19 mouse cellular contexts compared by ENCODE assay signal in the genomic region with DNA sequence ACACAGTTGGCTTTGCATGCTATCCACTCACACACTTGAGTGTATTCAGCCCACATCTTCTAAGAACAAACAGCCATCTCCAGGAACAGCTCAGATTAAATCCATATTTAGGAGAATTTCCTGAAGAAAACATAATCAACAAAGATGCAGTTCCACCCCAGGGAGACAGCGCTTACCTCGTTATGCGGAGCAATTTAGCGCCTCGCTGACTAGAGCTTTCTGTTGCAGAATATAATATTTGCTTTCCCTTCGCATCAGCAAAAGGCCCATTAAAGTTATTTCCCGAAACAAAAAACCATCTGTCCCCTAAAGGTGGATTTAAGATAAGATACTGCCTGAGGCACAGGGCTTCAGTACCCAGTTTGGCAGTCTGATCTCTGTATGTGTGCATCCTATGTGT.
DNase-seq lines count a peak whose midpoint lies in the region; ATAC-seq and TF ChIP-seq lines count a peak whose summit lies in the region.
"Had no signal": no experiment of that assay in that cellular context is flagged by ENCODE, and none has a peak within 500 bp of the region (broad histone marks: within the 10 kb centered on the region; RNA-seq: fewer than 3 reads in every experiment).

No protein-coding gene starts in this region.

- intact Hi-C loops in heart, postnatal 25 days (cut with DNase I) = loop anchor here (2.0 kb wide), 1 partner anchor 399 kb away; no protein-coding TSS in a partner anchor

- peak; percentile 12; the same call in 1 of the 2 replicates for ATAC-seq in hindbrain, embryonic 14.5 days (ENCODE audit: low FRiP score)
- ATAC-seq in hindbrain, postnatal 0 days = 0 out of 2 replicates have a peak, but pooled peaks have one; percentile 4
- no peak for ATAC-seq in neural tube, embryonic 14.5 days (ENCODE audit: low read depth)
- ATAC-seq: liver, embryonic 12.5 days had no signal

- H3K4me3 ChIP-seq in hindbrain, embryonic 14.5 days (replicated peaks; ENCODE audit: low read length) = no peak overlapping the region
- H3K4me3 ChIP-seq in hindbrain, postnatal 0 days (ENCODE audit: low read length) = no peak overlapping the region
- H3K4me3 ChIP-seq in neural tube, embryonic 14.5 days (ENCODE audit: low read depth, low read length) = no peak overlapping the region
- H3K4me3 ChIP-seq: embryonic facial prominence, embryonic 12.5 days; heart, embryonic 15.5 days; limb, embryonic 12.5 days; liver, embryonic 12.5 days had no signal

- WGBS in hindbrain, embryonic 14.5 days = 60% methylated on average over 7 of the region's 7 CpGs
- 55% methylated on average over 7 of the region's 7 CpGs for WGBS in hindbrain, postnatal 0 days
- WGBS in neural tube, embryonic 14.5 days = 48% methylated on average over 7 of the region's 7 CpGs

- no peaks in the 10 kb centered on the region for H3K36me3 ChIP-seq in hindbrain, embryonic 14.5 days (replicated peaks; ENCODE audit: control insufficient read depth, insufficient read depth)
- no peaks in the 10 kb centered on the region for H3K36me3 ChIP-seq in hindbrain, postnatal 0 days (ENCODE audit: insufficient read depth, low read length)
- no peaks in the 10 kb centered on the region for H3K36me3 ChIP-seq in neural tube, embryonic 14.5 days (ENCODE audit: control insufficient read depth, insufficient read depth, low read length)
- H3K36me3 ChIP-seq: embryonic facial prominence, embryonic 12.5 days; heart, embryonic 15.5 days; limb, embryonic 12.5 days; liver, embryonic 12.5 days had no signal

- peaks cover 4% of the 10 kb centered on the region; the same call in 1 of the 2 replicates for H3K4me1 ChIP-seq in hindbrain, embryonic 14.5 days (replicated peaks; ENCODE audit: control insufficient read depth, insufficient read depth, low read length)
- no peaks in the 10 kb centered on the region for H3K4me1 ChIP-seq in hindbrain, postnatal 0 days (ENCODE audit: insufficient read depth, low read length)
- H3K4me1 ChIP-seq in neural tube, embryonic 14.5 days (ENCODE audit: control insufficient read depth, insufficient read depth, low read length) = peaks cover 8% of the 10 kb centered on the region; the same call in 1 of the 2 replicates
- H3K4me1 ChIP-seq: embryonic facial prominence, embryonic 12.5 days; limb, embryonic 12.5 days had no signal

- peak; percentile 53 for DNase-seq in heart, adult 11 months
- DNase-seq in heart, postnatal 25 days (ENCODE audit: low spot score) = no peak
- DNase-seq in hindbrain, embryonic 14.5 days (ENCODE audit: low spot score) = peak; percentile 50
- DNase-seq in hindbrain, postnatal 0 days (ENCODE audit: low spot score) = peak; percentile 58
- no peak for DNase-seq in natural killer cell, adult 2 months (ENCODE audit: low spot score in 2 of 2)
- no peak for DNase-seq in frontal cortex, adult 2 months (ENCODE audit: extremely low spot score in 1 of 2, low spot score in 1 of 2)
- DNase-seq: adrenal gland, adult 8-10 months; cerebellum, adult 9-11 months; gastrocnemius, postnatal 25 days; kidney, adult 11 months; lung, embryonic 14.5 days; lung, postnatal 36 days; spleen, adult 18-20 months; thymus, adult 2 months had no signal

- no peaks in the 10 kb centered on the region for H3K27me3 ChIP-seq in hindbrain, embryonic 14.5 days (ENCODE audit: control insufficient read depth, insufficient read depth, low read length)
- no peaks in the 10 kb centered on the region for H3K27me3 ChIP-seq in hindbrain, postnatal 0 days (ENCODE audit: insufficient read depth, low read length)
- no peaks in the 10 kb centered on the region for H3K27me3 ChIP-seq in neural tube, embryonic 14.5 days (ENCODE audit: control insufficient read depth, insufficient read depth, low read length)
- H3K27me3 ChIP-seq: embryonic facial prominence, embryonic 12.5 days; limb, embryonic 12.5 days; liver, embryonic 12.5 days had no signal

- no peaks in the 10 kb centered on the region for H3K9me3 ChIP-seq in hindbrain, embryonic 14.5 days (ENCODE audit: control insufficient read depth, low read length)
- no peaks in the 10 kb centered on the region for H3K9me3 ChIP-seq in hindbrain, postnatal 0 days (ENCODE audit: low read length)
- H3K9me3 ChIP-seq in neural tube, embryonic 14.5 days (ENCODE audit: control insufficient read depth, low read length) = no peaks in the 10 kb centered on the region
- H3K9me3 ChIP-seq: embryonic facial prominence, embryonic 12.5 days; heart, embryonic 15.5 days; limb, embryonic 12.5 days; liver, embryonic 12.5 days had no signal

- H3K9ac ChIP-seq in hindbrain, embryonic 14.5 days = no peak overlapping the region; the same call in 1 of the 2 replicates
- H3K9ac ChIP-seq in hindbrain, postnatal 0 days (replicated peaks; ENCODE audit: low read length) = no peak overlapping the region
- H3K9ac ChIP-seq in neural tube, embryonic 14.5 days (replicated peaks; ENCODE audit: low read depth, low read length) = no peak overlapping the region
- H3K9ac ChIP-seq: embryonic facial prominence, embryonic 12.5 days; heart, embryonic 15.5 days; limb, embryonic 12.5 days; liver, embryonic 12.5 days; lung, embryonic 14.5 days had no signal

- no peak for TF ChIP-seq CTCF in hindbrain, postnatal 0 days (IDR thresholded peaks at IDR 0.05; ENCODE audit: low read depth)

- H3K27ac ChIP-seq in hindbrain, embryonic 14.5 days = peak overlapping the region; percentile 84
- peak overlapping the region; percentile 22; the same call in 1 of the 2 replicates for H3K27ac ChIP-seq in hindbrain, postnatal 0 days
- peak overlapping the region; percentile 83 for H3K27ac ChIP-seq in neural tube, embryonic 14.5 days (ENCODE audit: low read depth, low read length)
- H3K27ac ChIP-seq: embryonic facial prominence, embryonic 12.5 days; heart, embryonic 15.5 days; limb, embryonic 12.5 days; liver, embryonic 12.5 days had no signal

- no peak overlapping the region for H3K4me2 ChIP-seq in hindbrain, embryonic 14.5 days (replicated peaks)
- no peak overlapping the region for H3K4me2 ChIP-seq in hindbrain, postnatal 0 days (ENCODE audit: low read depth, low read length)
- no peak overlapping the region; the same call in 1 of the 2 replicates for H3K4me2 ChIP-seq in neural tube, embryonic 14.5 days (ENCODE audit: low read depth, low read length)
- H3K4me2 ChIP-seq: embryonic facial prominence, embryonic 12.5 days; heart, embryonic 15.5 days; limb, embryonic 12.5 days; liver, embryonic 12.5 days; lung, embryonic 14.5 days had no signal

Comparison
In these comparisons a context has a peak if more than half of its experiments do, and no peak if none do; other contexts are left out.
1. DNase-seq: peak in heart, adult 11 months (single experiment), hindbrain, embryonic 14.5 days (single experiment) and hindbrain, postnatal 0 days (single experiment); none in heart, postnatal 25 days (single experiment), natural killer cell, adult 2 months (0 of 2) and frontal cortex, adult 2 months (0 of 2).
2. H3K27ac ChIP-seq: peak in every context shown above with its lines; median percentile 84 in hindbrain, embryonic 14.5 days; 83 in neural tube, embryonic 14.5 days; 22 in hindbrain, postnatal 0 days.